Mouse (Mus musculus) limb, embryonic 15.5 days (tissue): ENCODE measurements around the gene Scn3b. TPM values are rescaled to one million over a fixed set of nuclear protein-coding genes. Genes with fewer than 3 reads are reported as not detected.

Source experiments
- ATAC-seq: fragments of 200-750 bp; cut with Nextera tagmentation; 2 replicates; pipeline ENCODE4 v1.8.0; 2017; ENCODE audit warnings: low read depth, moderate TSS enrichment; ENCODE audit not compliant: insufficient number of reproducible peaks, low FRiP score, low TSS enrichment
- H3K27ac ChIP-seq: fragments of 300-500 bp; sonication (generic); 2 replicates; pipeline ENCODE4 v1.5.1; 2015; ENCODE audit warnings: moderate library complexity, mild to moderate bottlenecking, inconsistent platforms
- H3K27me3 ChIP-seq: fragments of 300-500 bp; sonication (generic); 2 replicates; pipeline ENCODE4 v1.6.1; 2015; ENCODE audit warnings: inconsistent platforms
- H3K36me3 ChIP-seq: fragments of 300-500 bp; sonication (generic); 2 replicates; pipeline ENCODE4 v1.6.1; 2015; ENCODE audit warnings: inconsistent platforms
- H3K4me1 ChIP-seq: fragments of 300-500 bp; sonication (generic); 2 replicates; pipeline ENCODE4 v1.6.1; 2015; ENCODE audit warnings: inconsistent platforms
- H3K4me2 ChIP-seq: fragments of 300-500 bp; sonication (generic); 2 replicates; pipeline ENCODE4 v1.6.1; 2015; ENCODE audit warnings: mild to moderate bottlenecking, inconsistent platforms
- H3K4me3 ChIP-seq: fragments of 300-500 bp; sonication (generic); 2 replicates; pipeline ENCODE4 v1.5.1; 2015; ENCODE audit warnings: mild to moderate bottlenecking, inconsistent platforms
- H3K9ac ChIP-seq: fragments of 300-500 bp; sonication (generic); 2 replicates; pipeline ENCODE4 v1.6.1; 2015; ENCODE audit warnings: inconsistent platforms
- H3K9me3 ChIP-seq: fragments of 300-500 bp; sonication (generic); 2 replicates; pipeline ENCODE4 v1.6.1; 2016; ENCODE audit warnings: inconsistent platforms
- WGBS: fragments of 180-500 bp; shearing (Covaris S2); methylation state at CpG from one replicate; pipeline ENCODE4 v1.1.7; 2015; 5-methylcytosine and 5-hydroxymethylcytosine counted together
- polyA plus RNA-seq: library from polyadenylated mRNA; unstranded; fragments of >200 nt; fragmentation: Nextera tagmentation; extraction: Ambion mirVana; gene quantifications from 2 replicates; pipeline ENCODE4 v1.2.1, GENCODE M21; 2015

Scn3b gene
- polyA plus RNA-seq: 11.0 and 30.2 TPM in 2 replicates

DNA sequence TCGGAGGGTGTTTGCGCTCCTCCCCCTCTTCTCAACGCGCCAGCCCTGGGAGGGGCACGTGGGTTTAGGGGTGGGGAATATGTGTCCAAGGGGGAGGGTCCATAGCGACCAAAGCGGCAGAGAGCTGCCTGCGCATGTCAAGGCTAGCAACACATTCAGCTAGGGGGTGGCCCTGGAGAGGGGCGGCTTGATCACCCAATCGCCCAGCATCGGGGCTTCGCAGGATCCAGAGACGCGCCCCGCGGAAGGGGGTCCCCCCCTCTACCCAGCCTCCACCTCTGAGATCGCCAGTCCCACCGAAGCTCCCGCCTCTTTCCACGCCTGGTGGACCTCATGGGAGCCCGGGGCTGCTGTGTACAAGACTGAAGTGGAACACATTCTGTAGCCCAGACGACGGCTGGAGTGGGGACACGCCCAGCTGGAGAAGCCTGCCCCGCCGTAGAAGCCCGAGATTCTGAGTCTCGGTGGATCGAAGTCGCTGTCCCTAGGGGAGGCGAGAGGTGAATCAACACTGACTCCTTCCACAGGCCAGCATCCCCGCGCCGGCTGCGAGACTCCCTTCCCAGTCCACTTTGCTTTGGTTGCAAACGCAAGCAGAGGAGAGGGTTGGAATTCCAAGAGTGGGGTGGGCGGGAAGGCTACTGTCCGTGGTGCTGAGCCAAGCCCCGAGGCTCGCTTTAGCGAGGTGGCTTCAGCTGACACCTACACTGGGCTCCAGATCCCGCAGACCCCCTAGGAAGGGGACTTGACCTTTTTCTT is at the start of gene Scn3b:
Gene Scn3b (plus strand): TSS at position 115 of the 759 bp plus-strand sequence.
- H3K4me2 ChIP-seq: peak within 1 kb of the TSS; percentile 61
- peak; percentile 76 for ATAC-seq
- H3K4me3 ChIP-seq: peak within 1 kb of the TSS; percentile 37
- peaks cover 22% of the 10 kb centered on the region for H3K27me3 ChIP-seq
- H3K4me1 ChIP-seq: peaks cover 18% of the 10 kb centered on the region
- H3K9me3 ChIP-seq: no peaks in the 10 kb centered on the region
- under 1% methylated on average over 41 of the region's 42 CpGs for WGBS
- H3K9ac ChIP-seq: no peak within 1 kb of the TSS
- 0 out of 2 replicates have a peak within 1 kb of the TSS, but pooled peaks have one; percentile 0 for H3K27ac ChIP-seq
- no peaks in the 10 kb centered on the region for H3K36me3 ChIP-seq

DNA sequence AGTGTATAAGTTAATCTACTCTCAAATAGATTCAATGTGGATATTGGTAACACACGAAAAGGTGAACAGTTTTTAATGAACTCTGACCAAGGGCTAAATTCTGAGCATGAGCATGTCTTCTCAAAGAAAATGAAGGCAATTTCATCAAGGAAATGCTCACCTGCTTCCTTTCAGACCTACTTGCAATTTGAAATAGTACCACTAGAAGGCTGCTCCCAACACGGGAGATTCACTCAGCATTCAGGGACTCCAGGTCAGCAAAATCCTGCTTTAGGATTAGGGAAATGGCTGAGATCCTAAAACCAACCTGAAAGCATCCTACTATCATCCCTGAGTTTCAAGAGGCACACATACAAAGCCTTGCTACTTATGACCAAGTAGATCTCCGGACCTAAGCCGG is 44.7 kb upstream of the Scn3b start:
- Histone ChIP-seq H3K4me3 (no peak overlapping the region), H3K4me2 (no peak overlapping the region), H3K9ac (no peak overlapping the region), H3K9me3 (no peaks in the 10 kb centered on the region), H3K27ac (no peak overlapping the region), H3K4me1 (no peaks in the 10 kb centered on the region), H3K27me3 (no peaks in the 10 kb centered on the region), H3K36me3 (no peaks in the 10 kb centered on the region)
- no peak for ATAC-seq
- WGBS: 72% methylated on average over 4 of the region's 4 CpGs

DNA sequence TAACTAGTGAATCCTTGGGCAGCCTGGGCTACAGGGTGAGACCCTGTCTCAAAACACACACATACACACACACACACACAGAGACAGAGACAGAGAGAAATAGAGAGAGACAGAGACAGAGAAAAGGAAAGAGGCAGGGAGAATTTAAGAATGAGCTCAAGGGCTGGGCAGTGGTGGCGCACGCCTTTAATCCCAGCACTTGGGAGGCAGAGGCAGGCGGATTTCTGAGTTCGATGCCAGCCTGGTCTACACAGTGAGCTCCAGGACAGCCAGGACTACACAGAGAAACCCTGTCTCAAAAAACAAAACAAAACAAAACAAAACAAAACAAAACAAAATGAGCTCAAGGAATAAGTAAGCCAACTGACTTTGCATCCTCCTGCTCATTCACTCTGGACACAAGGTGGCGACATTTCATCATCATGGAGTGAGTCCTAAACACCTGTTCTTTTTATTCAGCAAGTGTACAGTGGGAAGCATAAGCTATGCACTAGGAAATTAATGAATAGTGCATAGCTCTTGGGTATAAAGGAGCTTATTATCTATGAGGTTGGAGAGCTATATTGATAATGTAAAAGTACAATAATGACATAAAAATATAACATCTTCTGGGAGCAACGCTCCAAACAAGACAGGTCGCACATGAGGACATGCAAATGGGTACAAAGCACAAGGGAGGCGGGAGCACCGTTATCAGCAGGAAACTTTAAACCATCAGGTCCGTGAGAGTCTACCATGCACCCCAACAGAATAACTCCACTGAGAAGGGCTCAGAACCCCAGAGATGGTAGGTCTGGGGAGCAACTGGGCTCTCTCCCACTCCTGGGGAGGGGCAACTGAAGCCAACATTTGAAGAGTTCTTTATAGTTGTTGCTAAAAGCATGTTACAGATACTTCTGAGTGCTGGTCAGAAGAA is 40.9 kb upstream of the Scn3b start:
- no peaks in the 10 kb centered on the region for H3K27me3 ChIP-seq
- WGBS: 73% methylated on average over 10 of the region's 10 CpGs
- no peak overlapping the region for H3K9ac ChIP-seq
- H3K27ac ChIP-seq: no peak overlapping the region
- no peak overlapping the region for H3K4me2 ChIP-seq
- H3K4me3 ChIP-seq: no peak overlapping the region
- H3K4me1 ChIP-seq: no peaks in the 10 kb centered on the region
- no peak for ATAC-seq
- no peaks in the 10 kb centered on the region for H3K9me3 ChIP-seq
- H3K36me3 ChIP-seq: no peaks in the 10 kb centered on the region

DNA sequence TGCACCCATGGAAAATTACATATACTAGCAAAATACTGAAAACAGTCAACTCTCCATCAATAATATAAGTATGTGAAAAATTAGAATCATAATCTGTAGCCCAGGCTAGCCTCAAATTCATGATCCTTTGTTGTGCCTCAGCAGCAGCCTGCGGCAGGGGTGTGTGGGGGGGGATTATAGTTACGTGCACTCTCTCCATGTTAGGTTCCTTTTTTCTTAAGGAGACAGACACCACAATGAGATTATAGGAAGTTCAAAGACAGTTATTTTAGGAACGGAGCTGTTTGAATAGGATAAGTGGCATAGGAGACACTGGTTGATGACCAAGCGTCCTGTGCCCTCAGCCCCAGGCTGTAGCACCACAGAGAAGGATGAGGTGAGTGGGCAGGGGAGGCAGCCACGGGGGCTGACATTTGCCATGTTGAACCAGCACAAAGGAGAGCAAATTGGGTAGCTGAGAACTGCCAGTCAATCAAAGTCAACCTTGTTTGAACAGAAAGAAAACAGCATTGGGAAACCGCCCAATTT is 40.1 kb upstream of the Scn3b start:
- ATAC-seq: no peak
- no peak overlapping the region for H3K4me2 ChIP-seq
- WGBS: 67% methylated on average over 6 of the region's 6 CpGs
- H3K9me3 ChIP-seq: no peaks in the 10 kb centered on the region
- H3K36me3 ChIP-seq: no peaks in the 10 kb centered on the region
- no peak overlapping the region for H3K4me3 ChIP-seq
- H3K27me3 ChIP-seq: no peaks in the 10 kb centered on the region
- no peak overlapping the region for H3K27ac ChIP-seq
- no peak overlapping the region for H3K9ac ChIP-seq
- no peaks in the 10 kb centered on the region for H3K4me1 ChIP-seq

DNA sequence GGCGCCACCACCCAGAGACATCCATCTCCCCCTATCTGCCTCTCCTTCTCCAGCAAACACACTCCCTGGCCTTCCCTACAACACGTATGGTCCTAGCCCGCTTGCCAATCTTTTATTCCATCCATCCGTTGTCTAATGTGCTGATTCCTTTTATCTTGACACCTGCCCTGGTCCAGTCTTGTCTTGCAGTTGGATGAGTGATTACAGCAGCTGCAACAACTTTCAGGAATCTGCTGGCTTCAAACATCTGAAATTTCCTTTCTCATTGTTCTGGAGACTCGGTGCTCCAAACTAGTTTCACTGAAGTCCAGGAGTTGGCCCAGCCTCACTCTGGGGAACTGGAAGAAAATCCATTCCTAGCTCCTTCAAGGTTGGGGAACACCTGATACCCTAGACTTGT is 39.5 kb upstream of the Scn3b start:
- Histone ChIP-seq H3K36me3 (no peaks in the 10 kb centered on the region), H3K4me1 (no peaks in the 10 kb centered on the region), H3K27me3 (no peaks in the 10 kb centered on the region), H3K9ac (no peak overlapping the region), H3K27ac (no peak overlapping the region), H3K9me3 (no peaks in the 10 kb centered on the region), H3K4me3 (no peak overlapping the region), H3K4me2 (no peak overlapping the region)
- 62% methylated on average over 5 of the region's 5 CpGs for WGBS
- no peak for ATAC-seq

DNA sequence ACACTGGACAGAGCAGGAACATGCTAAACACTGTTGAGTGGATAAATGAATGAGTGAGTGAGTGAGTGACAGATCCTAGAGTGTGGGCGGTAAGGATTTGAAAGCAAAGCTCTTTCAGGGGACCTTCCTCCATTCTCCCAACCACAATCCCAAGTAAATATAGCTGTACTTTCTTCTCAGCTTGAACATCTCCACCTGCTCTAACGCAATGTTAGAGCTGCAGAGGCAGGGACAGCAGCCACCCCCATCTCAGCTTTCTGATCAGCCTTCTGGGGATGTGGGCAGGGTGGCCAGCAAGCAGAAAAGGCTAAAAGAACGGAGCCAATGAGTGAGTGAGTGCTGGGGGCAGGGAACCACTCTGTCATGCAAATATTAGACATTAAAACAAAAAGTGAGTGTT is 38.0 kb upstream of the Scn3b start:
- WGBS: 73% methylated on average over 3 of the region's 3 CpGs
- ATAC-seq: no peak
- H3K27me3 ChIP-seq: no peaks in the 10 kb centered on the region
- H3K9ac ChIP-seq: no peak overlapping the region
- no peak overlapping the region for H3K4me2 ChIP-seq
- no peaks in the 10 kb centered on the region for H3K36me3 ChIP-seq
- no peaks in the 10 kb centered on the region for H3K9me3 ChIP-seq
- no peaks in the 10 kb centered on the region for H3K4me1 ChIP-seq
- no peak overlapping the region for H3K27ac ChIP-seq
- no peak overlapping the region for H3K4me3 ChIP-seq

DNA sequence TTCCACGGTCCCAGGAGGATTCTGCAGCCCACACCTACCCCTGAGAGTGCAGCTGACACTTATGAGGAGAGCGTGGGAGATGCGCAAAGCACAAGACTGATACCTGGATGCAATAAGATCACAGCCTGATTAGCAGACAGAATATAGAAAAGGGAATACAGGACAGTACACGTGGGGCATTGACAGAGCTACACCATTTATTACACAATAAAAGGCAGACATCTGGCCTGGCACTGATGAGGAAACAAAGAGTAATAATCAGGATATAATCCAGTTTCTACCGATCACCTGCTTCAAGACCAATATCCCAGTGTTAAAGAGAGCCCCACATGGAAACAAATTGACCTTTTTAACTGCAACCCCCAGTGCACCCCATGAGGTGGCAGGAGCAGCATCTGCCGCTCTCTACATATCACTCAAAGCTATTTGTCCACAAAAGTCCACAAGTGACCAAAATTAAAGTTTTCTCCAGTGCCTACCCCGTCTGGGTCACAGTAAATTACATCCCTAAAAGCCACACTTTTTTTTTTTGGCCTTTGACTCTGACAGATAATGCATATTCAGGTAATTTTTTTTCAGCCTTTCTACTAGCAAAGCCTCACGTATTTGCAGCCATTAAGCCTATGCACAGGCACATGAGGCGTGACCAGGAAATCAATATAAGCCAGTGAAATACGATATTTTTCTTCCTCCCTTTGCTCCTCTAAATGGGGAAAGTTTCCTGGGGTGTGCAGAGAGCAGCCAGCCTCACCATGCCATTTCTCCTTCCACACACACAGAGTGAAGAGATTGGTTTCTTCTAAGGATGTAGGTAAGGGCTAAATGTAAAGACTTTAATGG is 34.6 kb upstream of the Scn3b start:
- no peaks in the 10 kb centered on the region for H3K4me1 ChIP-seq
- H3K36me3 ChIP-seq: no peaks in the 10 kb centered on the region
- H3K27me3 ChIP-seq: no peaks in the 10 kb centered on the region
- no peak overlapping the region for H3K9ac ChIP-seq
- no peaks in the 10 kb centered on the region for H3K9me3 ChIP-seq
- H3K4me2 ChIP-seq: no peak overlapping the region
- H3K27ac ChIP-seq: no peak overlapping the region
- ATAC-seq: no peak
- WGBS: 46% methylated on average over 10 of the region's 10 CpGs
- no peak overlapping the region for H3K4me3 ChIP-seq

DNA sequence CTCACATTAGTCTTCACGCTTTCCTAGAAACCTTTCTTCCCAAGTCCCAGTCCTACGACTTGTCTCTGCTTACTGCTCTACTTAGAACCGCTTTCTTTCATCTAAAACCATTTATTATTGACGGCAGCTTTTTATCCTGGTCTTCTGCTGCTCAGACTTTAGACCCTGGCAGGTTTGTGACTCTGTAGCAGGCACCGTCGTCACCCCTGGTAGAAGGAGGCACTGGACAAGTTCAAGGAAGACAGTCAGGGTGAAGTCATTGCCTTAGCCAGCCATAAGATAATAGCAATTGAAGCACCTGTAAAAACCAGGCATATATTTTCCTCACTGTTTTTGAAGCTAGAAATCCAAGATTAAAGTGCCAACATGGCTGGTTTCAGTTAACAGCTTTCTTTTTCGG is 33.8 kb upstream of the Scn3b start:
- no peak for ATAC-seq

DNA sequence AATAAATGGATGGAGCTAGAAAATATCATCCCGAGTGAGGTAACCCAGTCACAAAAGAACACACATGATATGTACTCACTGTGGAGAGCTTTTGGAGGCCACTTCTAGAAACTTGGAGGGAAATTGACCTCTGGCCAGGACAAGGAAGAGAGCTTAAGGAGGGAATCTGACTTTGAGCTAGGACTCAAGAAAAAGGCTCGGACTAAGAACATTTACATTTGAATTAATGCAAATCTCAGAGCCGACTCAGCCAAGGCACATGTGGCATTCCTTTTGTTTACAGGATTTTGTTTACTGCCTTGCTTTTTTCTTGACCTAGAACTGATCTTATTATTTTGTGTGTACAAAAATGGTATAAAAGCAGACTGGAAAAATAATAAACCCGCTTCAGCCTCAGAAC is 29.3 kb upstream of the Scn3b start:
- H3K4me1 ChIP-seq: peaks cover 9% of the 10 kb centered on the region
- WGBS: 36% methylated on average over 4 of the region's 4 CpGs
- no peak for ATAC-seq

More for the DNA sequence above, 33.8 kb upstream of the Scn3b start:
- H3K4me3 ChIP-seq: no peak overlapping the region
- 71% methylated on average over 7 of the region's 7 CpGs for WGBS
- H3K4me1 ChIP-seq: no peaks in the 10 kb centered on the region
- H3K9me3 ChIP-seq: no peaks in the 10 kb centered on the region
- H3K4me2 ChIP-seq: no peak overlapping the region
- H3K27ac ChIP-seq: no peak overlapping the region
- no peak overlapping the region for H3K9ac ChIP-seq
- no peaks in the 10 kb centered on the region for H3K36me3 ChIP-seq
- peaks cover 7% of the 10 kb centered on the region for H3K27me3 ChIP-seq

DNA sequence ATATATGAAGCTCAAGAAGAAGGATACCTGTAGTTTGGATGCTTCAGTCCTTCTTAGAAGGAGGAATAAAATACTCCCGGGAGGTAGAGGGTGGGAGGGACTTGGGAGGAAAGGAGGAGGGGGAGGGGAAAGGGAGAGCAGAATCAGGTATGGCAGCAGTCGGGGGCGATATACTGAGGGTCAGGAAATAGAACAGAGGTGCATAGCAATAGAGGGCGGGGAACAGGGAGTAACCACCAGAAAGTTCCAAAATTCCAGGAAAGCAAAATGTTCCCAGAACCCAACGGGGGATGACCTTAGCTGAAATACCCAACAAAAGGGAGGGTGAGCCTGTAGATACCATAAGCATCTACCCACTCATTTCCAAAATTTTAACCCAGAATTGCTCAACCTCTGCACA is 28.7 kb upstream of the Scn3b start:
- no peak for ATAC-seq
- WGBS: 23% methylated on average over 5 of the region's 5 CpGs

More for the DNA sequence above, 29.3 kb upstream of the Scn3b start:
- H3K36me3 ChIP-seq: no peaks in the 10 kb centered on the region
- H3K27ac ChIP-seq: no peak overlapping the region
- H3K9ac ChIP-seq: no peak overlapping the region
- H3K27me3 ChIP-seq: peaks cover 17% of the 10 kb centered on the region
- no peak overlapping the region for H3K4me2 ChIP-seq
- H3K4me3 ChIP-seq: no peak overlapping the region
- no peaks in the 10 kb centered on the region for H3K9me3 ChIP-seq

DNA sequence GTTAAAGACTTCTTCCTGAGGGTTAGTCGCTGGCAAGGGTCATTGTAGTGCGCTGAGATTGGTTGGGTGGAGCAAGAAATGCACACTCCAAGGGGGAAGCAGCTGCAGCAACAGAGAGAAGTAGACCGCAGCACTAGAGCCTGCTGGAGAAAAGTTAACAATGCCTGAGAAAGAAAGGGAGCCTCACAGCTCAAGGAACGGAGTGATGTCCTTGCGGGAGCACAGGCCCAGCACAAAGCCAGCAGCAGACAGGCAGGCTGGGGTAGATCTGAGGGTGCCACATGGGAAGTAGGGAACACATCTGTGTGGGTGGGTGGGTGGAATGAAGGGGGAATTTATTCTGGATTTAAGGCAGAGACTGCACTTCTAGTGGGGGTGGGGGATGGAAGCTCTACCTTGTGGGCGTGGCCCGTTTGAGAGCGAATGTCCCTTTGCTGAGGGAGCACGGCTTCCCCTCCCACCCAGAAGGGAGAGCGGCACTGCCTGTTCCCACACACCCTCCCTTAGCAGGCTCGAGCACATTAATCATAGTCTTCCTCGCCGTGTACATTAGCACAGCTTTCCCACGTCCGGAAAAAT is 27.7 kb upstream of the Scn3b start:
- H3K9me3 ChIP-seq: no peaks in the 10 kb centered on the region
- no peaks in the 10 kb centered on the region for H3K36me3 ChIP-seq
- peak overlapping the region; percentile 41 for H3K4me3 ChIP-seq
- WGBS: under 1% methylated on average over 15 of the region's 15 CpGs
- H3K4me2 ChIP-seq: peak overlapping the region; percentile 71
- peaks cover 9% of the 10 kb centered on the region for H3K4me1 ChIP-seq
- peaks cover 17% of the 10 kb centered on the region for H3K27me3 ChIP-seq
- 0 out of 2 replicates have a peak, but pooled peaks have one; percentile 67 for ATAC-seq
- 0 out of 2 replicates have a peak overlapping the region, but pooled peaks have one; percentile 4 for H3K27ac ChIP-seq
- H3K9ac ChIP-seq: peak overlapping the region; percentile 17; the same call in 1 of the 2 replicates

More for the DNA sequence above, 28.7 kb upstream of the Scn3b start:
- Histone ChIP-seq H3K27ac (no peak overlapping the region), H3K9me3 (no peaks in the 10 kb centered on the region), H3K4me2 (no peak overlapping the region), H3K36me3 (no peaks in the 10 kb centered on the region), H3K9ac (no peak overlapping the region), H3K27me3 (peaks cover 17% of the 10 kb centered on the region), H3K4me1 (peaks cover 9% of the 10 kb centered on the region), H3K4me3 (no peak overlapping the region)
